In genomic region chr8:88537998-88538975, GRCm38 (mm10) we compare ENCODE assay signal across 9 mouse cellular contexts. TPM values are rescaled to one million over a fixed set of nuclear protein-coding genes. Genes with fewer than 3 reads are reported as not detected.
DNase-seq lines count a peak whose midpoint lies in the region; ATAC-seq and TF ChIP-seq lines count a peak whose summit lies in the region.
"Had no signal": no experiment of that assay in that cellular context is flagged by ENCODE, and none has a peak within 500 bp of the region (broad histone marks: within the 10 kb centered on the region; RNA-seq: fewer than 3 reads in every experiment).

No protein-coding gene starts in this region.

- TF ChIP-seq POLR2A in liver, adult 2 months (IDR thresholded peaks at IDR 0.05; ENCODE audit: extremely low read depth, insufficient read depth, low read length) = no peak

- DNase-seq in liver, adult 2 months (ENCODE audit: extremely low read depth, low read depth, low spot score) = peak; percentile 59
- peak; percentile 35 to 52 for DNase-seq in heart, postnatal 10 days
- peak; percentile 32 to 64 for DNase-seq in kidney, postnatal 25 days
- DNase-seq in thymus, postnatal 10 days (ENCODE audit: low spot score in 2 of 2) = no peak
- DNase-seq in spleen, postnatal 14 days (ENCODE audit: low spot score in 2 of 2) = no peak

- peak overlapping the region; percentile 66 for H3K27ac ChIP-seq in liver, adult 2 months (replicated peaks; ENCODE audit: insufficient read depth, low read depth, low read length)
- H3K27ac ChIP-seq in liver, embryonic 12.5 days = no peak overlapping the region
- H3K27ac ChIP-seq in stomach, embryonic 15.5 days = peak overlapping the region; percentile 71

- 67% methylated on average over 19 of the region's 19 CpGs for WGBS in liver, adult 2 months
- 55% methylated on average over 19 of the region's 19 CpGs for WGBS in liver, embryonic 12.5 days (ENCODE audit: insufficient replicate concordance)
- WGBS in stomach, embryonic 15.5 days = 40% methylated on average over 19 of the region's 19 CpGs

- no peaks in the 10 kb centered on the region for H3K4me1 ChIP-seq in liver, adult 2 months (ENCODE audit: control insufficient read depth, insufficient read depth, low read length)
- peaks cover 4% of the 10 kb centered on the region; the same call in 1 of the 2 replicates for H3K4me1 ChIP-seq in liver, embryonic 12.5 days
- H3K4me1 ChIP-seq in stomach, embryonic 15.5 days = peaks cover 33% of the 10 kb centered on the region; the same call in 1 of the 2 replicates

- H3K9ac ChIP-seq in liver, adult 2 months (ENCODE audit: low read depth, low read length) = no peak overlapping the region
- no peak overlapping the region for H3K9ac ChIP-seq in liver, embryonic 12.5 days
- H3K9ac ChIP-seq in stomach, embryonic 15.5 days = no peak overlapping the region
- H3K9ac ChIP-seq: limb, embryonic 13.5 days had no signal

- intact Hi-C loops in heart, postnatal 10 days (cut with DNase I) = no loop called here

- ATAC-seq in liver, embryonic 12.5 days = no peak
- ATAC-seq in stomach, embryonic 15.5 days (ENCODE audit: insufficient read depth, low FRiP score, low read depth) = peak; percentile 30; the same call in 1 of the 2 replicates

- H3K36me3 ChIP-seq in liver, adult 2 months (ENCODE audit: control insufficient read depth, insufficient read depth, low read length) = no peaks in the 10 kb centered on the region
- no peaks in the 10 kb centered on the region for H3K36me3 ChIP-seq in liver, embryonic 12.5 days
- no peaks in the 10 kb centered on the region for H3K36me3 ChIP-seq in stomach, embryonic 15.5 days

- no peak overlapping the region for H3K4me2 ChIP-seq in liver, embryonic 12.5 days
- H3K4me2 ChIP-seq in stomach, embryonic 15.5 days = peak overlapping the region; percentile 3; the same call in 1 of the 2 replicates
- H3K4me2 ChIP-seq: limb, embryonic 13.5 days had no signal

- no peaks in the 10 kb centered on the region for H3K27me3 ChIP-seq in liver, adult 2 months (ENCODE audit: control insufficient read depth, insufficient read depth, low read length)
- no peaks in the 10 kb centered on the region for H3K27me3 ChIP-seq in liver, embryonic 12.5 days (replicated peaks)
- no peaks in the 10 kb centered on the region for H3K27me3 ChIP-seq in stomach, embryonic 15.5 days (replicated peaks)
- H3K27me3 ChIP-seq: limb, embryonic 13.5 days had no signal

- TF ChIP-seq CTCF in liver, adult 2 months (IDR thresholded peaks at IDR 0.05; ENCODE audit: low read depth, low read length) = no peak

- no peaks in the 10 kb centered on the region for H3K9me3 ChIP-seq in liver, embryonic 12.5 days (replicated peaks)
- no peaks in the 10 kb centered on the region for H3K9me3 ChIP-seq in stomach, embryonic 15.5 days
- H3K9me3 ChIP-seq: limb, embryonic 13.5 days had no signal

- no peaks in the 10 kb centered on the region for H3K79me2 ChIP-seq in liver, adult 2 months (ENCODE audit: control insufficient read depth, insufficient read depth, low read length)

- H3K4me3 ChIP-seq in liver, adult 2 months (ENCODE audit: insufficient read depth, low read depth, low read length) = no peak overlapping the region
- no peak overlapping the region for H3K4me3 ChIP-seq in liver, embryonic 12.5 days
- H3K4me3 ChIP-seq in stomach, embryonic 15.5 days (replicated peaks) = no peak overlapping the region
- H3K4me3 ChIP-seq: erythroblast, embryonic 14.5 days; limb, embryonic 13.5 days had no signal

RNA-seq across cellular contexts. Expression of gene Nkd1, which starts 17.1 kb away (rescaled TPM):
- 1.9 TPM in 2 replicates for total RNA-seq in liver, adult 2 months (2014; rRNA removed)
- polyA plus RNA-seq in liver, adult 2 months (2012; rRNA removed) = 7.6 and 12.3 TPM in 2 replicates
- 4.3 and 5.5 TPM in 2 replicates for polyA plus RNA-seq in liver, embryonic 12.5 days (2016; fragmentation: Nextera tagmentation; extraction: Ambion mirVana)
- 1 to 10 TPM; 5.1 to 5.4 TPM for total RNA-seq in heart, postnatal 10 days (2021)
- 40.4 and 42.0 TPM in 2 replicates for polyA plus RNA-seq in stomach, embryonic 15.5 days (2015; fragmentation: Nextera tagmentation; extraction: Ambion mirVana)
- polyA plus RNA-seq: erythroblast, embryonic 14.5 days had no signal

Comparison
In these comparisons a context has a peak if more than half of its experiments do, and no peak if none do; other contexts are left out.
1. DNase-seq: peak in liver, adult 2 months (single experiment), heart, postnatal 10 days (2 of 2) and kidney, postnatal 25 days (2 of 2); none in thymus, postnatal 10 days (0 of 2) and spleen, postnatal 14 days (0 of 2).